Mouse (Mus musculus): ENCODE results near the gene Cfp.

Cfp gene

GRCm38 (mm10) chrX:20931364-20931763 is at the start of gene Cfp:
Cfp (minus strand) TSS chrX:20931555.
- POLR2A ChIA-PET, result interaction anchor here in 3 of 4 experiments (0.6 to 1.9 kb wide), 8 partner anchors 8 to 60 kb away, joined by 3 to 8 read pairs (median 3); partner anchors contain the start of gene Elk1 (in 2 of the 3)

GRCm38 (mm10) chrX:20980901-20981300 is 49.5 kb upstream of the Cfp start:
- CTCF ChIA-PET, result no interaction called here
- POLR2A ChIA-PET, result no interaction called here

More at GRCm38 (mm10) chrX:20931364-20931763, at the start of gene Cfp:
- CTCF ChIA-PET, result interaction anchor here in 2 of 4 experiments (0.6 to 1.3 kb wide), 3 partner anchors 15 to 774 kb away, joined by 4 to 16 read pairs (median 8); no protein-coding TSS in a partner anchor

GRCm38 (mm10) chrX:20961477-20962378 is 30.4 kb upstream of the Cfp start, which contains the start of gene Uxt:
Uxt (minus strand) TSS chrX:20962017.
- POLR2A ChIA-PET, result interaction anchor here (0.6 to 3.3 kb wide), 23 partner anchors 8 to 1613 kb away, joined by 3 to 38 read pairs (median 4); partner anchors contain the start of genes Elk1 (in 4 of the 4), Cdk16 (in 1 of the 4) and Zfp182 (in 1 of the 4)
- CTCF ChIA-PET, result interaction anchor here in 2 of 4 experiments (1.0 to 1.6 kb wide), 3 partner anchors 12 to 16 kb away, joined by 3 to 6 read pairs (median 4); partner anchors contain the start of gene Elk1 (in 1 of the 2)

- POLR2A ChIA-PET, result interaction anchor here (0.6 to 5.0 kb wide), 39 partner anchors 8 to 587 kb away, joined by 3 to 38 read pairs (median 3); partner anchors contain the start of genes Uxt (in 3 of the 4), Cfp (in 2 of the 4), Cdk16 (in 1 of the 4) and Jade3 (in 1 of the 4)
- CTCF ChIA-PET, result interaction anchor here in 2 of 4 experiments (1.1 to 1.9 kb wide), 3 partner anchors 11 to 400 kb away, joined by 3 to 4 read pairs (median 3); partner anchors contain the start of gene Uxt (in 1 of the 2)
Measured at GRCm38 (mm10) chrX:20950191-20950880, 19.0 kb upstream of the Cfp start, which contains the start of gene Elk1. Elk1 (minus strand) TSS chrX:20950608.

GRCm38 (mm10) chrX:20946055-20946454 is 14.7 kb upstream of the Cfp start:
- ChIA-PET POLR2A (interaction anchor here (0.7 to 1.8 kb wide), 14 partner anchors 10 to 117 kb away, joined by 3 to 11 read pairs (median 3); partner anchors contain the start of genes Syn1 (in 2 of the 4), Timp1 (in 1 of the 4) and Uxt (in 1 of the 4)), CTCF (interaction anchor here (0.6 to 1.6 kb wide), 33 partner anchors 8 to 348 kb away, joined by 3 to 9 read pairs (median 3); partner anchors contain the start of genes Syn1 (in 2 of the 4), Uxt (in 2 of the 4) and Cfp (in 1 of the 4))

- CTCF ChIA-PET, result interaction anchor here in 1 of 4 experiments (1.3 kb wide), 1 partner anchor 14 kb away, joined by 4 read pairs; no protein-coding TSS in a partner anchor
- POLR2A ChIA-PET, result interaction anchor here in 3 of 4 experiments (0.6 to 1.9 kb wide), 7 partner anchors 8 to 61 kb away, joined by 3 to 8 read pairs (median 3); partner anchors contain the start of gene Elk1 (in 2 of the 3)
Measured at GRCm38 (mm10) chrX:20931963-20932362, 608 bp upstream of the Cfp start.

GRCm38 (mm10) chrX:20929859-20930258 is 1.5 kb downstream of the Cfp start:
- ChIA-PET CTCF (interaction anchor here in 1 of 4 experiments (1.1 kb wide), 1 partner anchor 16 kb away, joined by 5 read pairs; no protein-coding TSS in a partner anchor), POLR2A (interaction anchor here in 1 of 4 experiments (1.5 kb wide), 1 partner anchor 10 kb away, joined by 4 read pairs; no protein-coding TSS in a partner anchor)

GRCm38 (mm10) chrX:20924976-20925375 is 6.4 kb downstream of the Cfp start:
- POLR2A ChIA-PET, result interaction anchor here in 1 of 4 experiments (0.6 to 0.7 kb wide), 2 partner anchors 15 to 223 kb away, joined by 3 read pairs; no protein-coding TSS in a partner anchor

GRCm38 (mm10) chrX:20923506-20923905 is 7.8 kb downstream of the Cfp start:
- CTCF ChIA-PET, result interaction anchor here in 1 of 4 experiments (1.1 kb wide), 1 partner anchor 23 kb away, joined by 3 read pairs; no protein-coding TSS in a partner anchor
- POLR2A ChIA-PET, result interaction anchor here in 2 of 4 experiments (1.3 kb wide), 2 partner anchors 10 to 27 kb away, joined by 3 read pairs; partner anchors contain the start of gene Elk1 (in 1 of the 2)

More at GRCm38 (mm10) chrX:20924976-20925375, 6.4 kb downstream of the Cfp start:
- CTCF ChIA-PET, result no interaction called here

GRCm38 (mm10) chrX:20921366-20921765 is 10.0 kb downstream of the Cfp start:
- CTCF ChIA-PET, result interaction anchor here in 1 of 4 experiments (1.1 kb wide), 1 partner anchor 25 kb away, joined by 3 read pairs; no protein-coding TSS in a partner anchor
- POLR2A ChIA-PET, result no interaction called here

GRCm38 (mm10) chrX:20920844-20921364 is 10.5 kb downstream of the Cfp start, which contains the start of gene Syn1:
Syn1 (minus strand) TSS chrX:20921004.
- POLR2A ChIA-PET, result interaction anchor here in 2 of 4 experiments (0.7 to 1.8 kb wide), 8 partner anchors 10 to 259 kb away, joined by 3 to 7 read pairs (median 5); partner anchors contain the start of gene Elk1 (in 1 of the 2)
- CTCF ChIA-PET, result interaction anchor here in 2 of 4 experiments (1.1 to 1.4 kb wide), 2 partner anchors 25 to 26 kb away, joined by 3 to 7 read pairs; no protein-coding TSS in a partner anchor

GRCm38 (mm10) chrX:20920249-20920843 is 11.0 kb downstream of the Cfp start:
- ChIA-PET POLR2A (interaction anchor here in 3 of 4 experiments (0.7 to 1.8 kb wide), 14 partner anchors 9 to 258 kb away, joined by 3 to 7 read pairs (median 4); partner anchors contain the start of genes Elk1 (in 1 of the 3) and Uxt (in 1 of the 3)), CTCF (interaction anchor here in 3 of 4 experiments (0.9 to 1.4 kb wide), 3 partner anchors 26 to 47 kb away, joined by 3 to 7 read pairs (median 3); no protein-coding TSS in a partner anchor)

- ChIA-PET CTCF (no interaction called here), POLR2A (interaction anchor here in 1 of 4 experiments (0.6 kb wide), 1 partner anchor 42 kb away, joined by 4 read pairs; no protein-coding TSS in a partner anchor)
Measured at GRCm38 (mm10) chrX:20915075-20915474, 16.3 kb downstream of the Cfp start.

GRCm38 (mm10) chrX:20913726-20914125 is 17.6 kb downstream of the Cfp start:
- POLR2A ChIA-PET, result no interaction called here
- CTCF ChIA-PET, result no interaction called here

- ChIA-PET POLR2A (interaction anchor here in 2 of 4 experiments (0.6 to 2.2 kb wide), 8 partner anchors 10 to 176 kb away, joined by 3 to 6 read pairs (median 3); partner anchors contain the start of genes Elk1 (in 1 of the 2) and Syn1 (in 1 of the 2)), CTCF (interaction anchor here in 1 of 4 experiments (0.6 kb wide), 1 partner anchor 36 kb away, joined by 3 read pairs; no protein-coding TSS in a partner anchor)
Measured at GRCm38 (mm10) chrX:20910074-20910473, 21.3 kb downstream of the Cfp start.
